Mouse (Mus musculus) myocyte (in vitro differentiated cells): Measurements from ENCODE around the gene Nxph1.

Source experiments
- CEBPB ChIP-seq: IDR thresholded peaks from 2 replicates; pipeline ENCODE4 v1.6.1; 2011; ENCODE audit warnings: mild to moderate bottlenecking, moderate library complexity; ENCODE audit not compliant: poor library complexity, insufficient read depth, severe bottlenecking
- E2F4 ChIP-seq: IDR thresholded peaks from one replicate; pipeline ENCODE4 v1.6.1; 2011; ENCODE audit warnings: mild to moderate bottlenecking, control low read depth, moderate library complexity; ENCODE audit not compliant: insufficient read depth
- MAX ChIP-seq: IDR thresholded peaks from one replicate; pipeline ENCODE4 v1.6.1; 2011; ENCODE audit warnings: low read depth, mild to moderate bottlenecking, control low read depth
- POLR2A ChIP-seq: IDR thresholded peaks from one replicate; pipeline ENCODE4 v1.6.1; 2011; ENCODE audit warnings: low read depth, mild to moderate bottlenecking, control low read depth, moderate library complexity; ENCODE audit not compliant: insufficient read length
- REST ChIP-seq: IDR thresholded peaks from one replicate; pipeline ENCODE4 v1.6.1; 2011; ENCODE audit warnings: mild to moderate bottlenecking, control low read depth, moderate library complexity; ENCODE audit not compliant: insufficient read depth, insufficient read length
- TCF3 ChIP-seq: IDR thresholded peaks from one replicate; pipeline ENCODE4 v1.6.1; 2011; ENCODE audit warnings: low read depth, control low read depth; ENCODE audit not compliant: insufficient read length

DNA sequence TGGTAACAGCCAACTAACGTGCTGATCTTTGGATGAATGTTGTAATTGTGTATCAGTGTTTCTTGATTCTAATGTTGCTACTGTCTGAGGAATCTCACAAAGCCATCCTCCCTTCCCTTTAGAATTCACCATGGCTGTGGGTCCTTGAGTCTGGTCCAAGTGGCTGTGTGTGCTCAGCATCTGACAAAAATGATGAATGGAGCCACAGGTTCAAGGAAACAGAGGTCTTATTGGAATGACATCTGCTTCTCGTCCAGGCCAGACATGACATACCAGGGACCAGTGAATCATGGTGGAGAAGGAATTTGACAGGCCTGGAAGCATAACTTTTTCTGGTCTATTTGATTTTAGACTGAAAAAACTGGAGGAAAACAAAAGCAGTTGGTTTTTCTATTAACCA, 22.3 kb downstream of the Nxph1 start:
- TF ChIP-seq TCF3 (no peak), CEBPB (no peak), POLR2A (no peak), MAX (no peak), E2F4 (no peak), REST (no peak)
